Mouse (Mus musculus): ENCODE data around the gene Mns1.

- TF ChIP-seq POLR2A (IDR thresholded peaks at IDR 0.05; ENCODE audit: control insufficient read depth, low read depth, low read length) (no peak), CTCF (IDR thresholded peaks at IDR 0.05; ENCODE audit: control insufficient read depth, insufficient read depth, insufficient replicate concordance, low read depth, low read length) (no peak)
Observed at GRCm38 (mm10) chr9:72475511-72475910, 37.7 kb downstream of the Mns1 start.

Data from testis, adult 2 months (tissue).